Mouse (Mus musculus) adrenal gland, adult (tissue): ENCODE data around the gene Vmn1r183.
A peak's percentile ranks its signal among the peaks of the same experiment; 100 is the strongest.
"Not testable (repeated sequence)": the region's sequence is repeated elsewhere in the genome, so short reads cannot be mapped to it uniquely, and the experiment has no call there.

Experiments used
- DNase-seq, 2 experiments: peaks; one replicate each; pipeline ENCODE4 v3.0.0; 2022 to 2023; ENCODE audit warnings: low spot score in 1 of 2; ENCODE audit not compliant: inconsistent age in 2 of 2

Vmn1r183 gene

DNA sequence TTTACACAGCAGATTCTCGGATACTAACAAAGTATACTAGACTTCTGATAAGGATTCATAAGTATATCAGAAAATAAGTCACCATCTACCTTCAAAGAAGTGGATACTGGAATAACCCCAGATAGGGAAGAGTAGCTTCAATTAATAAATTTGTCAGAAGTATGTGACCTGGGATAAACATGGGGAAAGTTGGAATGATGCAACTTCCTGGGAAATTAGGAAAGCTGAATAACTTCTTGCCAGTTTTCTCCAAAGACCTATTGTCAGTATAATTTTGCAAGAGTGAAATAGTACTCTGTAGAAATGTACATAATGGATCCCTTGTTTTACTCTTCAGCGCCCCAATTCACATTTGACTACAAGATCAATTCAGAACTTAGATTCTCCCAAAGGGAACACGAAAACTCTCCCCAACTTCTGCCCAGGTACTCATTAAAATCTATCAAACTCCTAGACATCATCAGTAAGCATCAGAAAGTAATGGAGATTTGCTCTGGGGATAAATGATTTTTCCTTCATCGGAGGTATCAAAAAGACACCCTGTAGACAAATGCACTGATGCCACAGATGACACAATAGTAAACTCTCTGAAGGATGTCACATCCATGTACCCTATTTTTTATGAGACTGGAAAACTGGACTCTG, at the start of gene Vmn1r183:
Vmn1r183 (plus strand) TSS at position 595 of the 645 bp plus-strand sequence.
- no peak for DNase-seq

DNA sequence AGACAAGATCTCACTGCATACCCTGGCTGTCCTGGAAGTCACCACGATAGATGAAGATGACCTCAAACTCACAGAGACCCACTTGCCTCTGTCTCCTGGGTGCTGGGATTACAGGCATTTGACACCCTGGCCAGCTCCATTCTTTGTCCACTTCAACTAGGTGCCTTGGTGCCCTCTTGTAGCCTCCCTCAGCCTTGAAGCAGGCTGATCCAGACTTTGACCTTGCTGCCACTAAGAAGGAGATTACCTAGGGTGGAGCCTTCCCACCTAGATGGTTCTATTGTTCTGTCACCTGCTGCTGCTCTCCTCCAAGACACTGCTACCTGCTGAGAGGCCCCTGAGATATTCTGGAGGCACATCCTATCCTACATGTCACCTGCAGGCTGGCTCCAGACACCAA, 21.4 kb downstream of the Vmn1r183 start:
- DNase-seq: not testable (repeated sequence)

DNA sequence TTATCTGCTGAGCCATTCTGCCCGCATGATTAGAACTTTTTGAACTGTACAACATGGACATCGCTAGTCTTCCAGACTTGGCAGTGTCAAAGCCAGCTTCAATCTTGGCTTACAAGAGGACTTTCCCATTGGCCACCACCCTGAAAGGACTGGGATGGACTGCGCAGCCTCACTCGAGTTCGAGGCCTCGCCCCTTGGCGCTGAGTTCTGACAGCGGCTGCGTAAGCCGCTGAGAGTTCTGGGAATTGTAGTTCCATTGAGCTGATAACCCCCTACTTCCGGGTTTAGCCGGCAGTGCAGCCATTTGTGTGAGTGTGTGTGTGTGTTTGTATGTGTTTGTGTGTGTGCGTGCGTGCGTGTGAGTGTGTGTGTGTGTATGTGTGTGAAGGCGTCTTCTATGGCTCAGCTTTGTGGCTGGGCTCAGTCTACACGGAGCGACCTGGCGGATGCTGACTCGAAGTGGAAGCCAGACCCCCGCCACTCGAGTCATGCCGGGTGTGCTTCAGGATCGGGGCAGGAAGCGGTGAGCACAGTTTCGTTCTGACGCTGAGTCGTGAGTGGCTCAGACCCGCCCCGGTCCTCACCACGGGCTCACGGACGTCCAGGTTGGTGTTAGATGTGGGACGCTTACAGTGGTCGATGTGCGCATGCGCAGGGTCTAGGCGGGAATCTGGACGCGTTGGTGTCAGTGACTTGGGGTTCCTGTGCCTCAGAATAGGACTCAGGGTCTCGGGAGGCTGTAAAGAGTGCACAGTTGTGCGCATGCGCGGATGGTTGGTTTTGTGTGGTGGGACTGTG, 28.8 kb downstream of the Vmn1r183 start, which contains the start of gene Zfp180:
Zfp180 (plus strand) TSS at position 291 of the 798 bp plus-strand sequence.
- DNase-seq: peak; percentile 96 to 97

DNA sequence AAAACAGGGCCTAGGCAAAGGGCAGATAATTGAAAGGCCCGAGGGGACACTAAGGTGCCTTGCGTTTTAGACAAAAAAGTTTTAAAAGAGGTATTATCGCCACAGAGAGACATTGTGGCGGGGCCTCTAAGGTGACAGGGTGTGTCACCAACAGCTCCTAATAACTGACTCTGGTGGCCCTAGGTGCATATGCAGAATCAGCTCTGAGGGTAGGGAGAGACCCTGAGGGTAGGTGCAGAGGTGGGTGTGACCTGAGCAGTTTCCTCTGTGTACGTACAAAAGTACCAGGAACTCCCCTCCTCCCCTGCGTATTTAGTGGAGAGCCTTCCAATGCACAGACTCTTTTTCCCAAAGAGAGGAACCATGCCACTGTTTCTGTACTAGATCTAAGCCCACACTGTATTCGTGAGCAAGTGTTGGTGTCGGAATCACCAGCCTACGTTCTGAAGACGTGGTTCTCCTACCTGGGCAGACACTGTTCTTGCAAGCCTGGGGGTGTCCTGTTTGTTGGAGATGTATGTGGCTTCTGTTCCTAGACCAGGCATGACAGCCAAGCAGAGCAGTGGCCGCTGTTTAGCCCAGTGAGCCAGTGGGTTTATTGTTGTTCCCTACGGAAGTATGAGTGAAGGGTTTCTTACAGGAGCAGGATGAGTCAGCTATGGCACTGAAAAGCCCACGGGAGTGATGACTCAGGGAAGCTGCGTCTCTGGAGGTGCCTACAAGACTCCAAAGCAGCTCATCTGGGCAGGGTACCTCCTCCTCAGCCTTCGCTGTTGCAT, 29.6 kb downstream of the Vmn1r183 start:
- peak; percentile 35 to 64 for DNase-seq

DNA sequence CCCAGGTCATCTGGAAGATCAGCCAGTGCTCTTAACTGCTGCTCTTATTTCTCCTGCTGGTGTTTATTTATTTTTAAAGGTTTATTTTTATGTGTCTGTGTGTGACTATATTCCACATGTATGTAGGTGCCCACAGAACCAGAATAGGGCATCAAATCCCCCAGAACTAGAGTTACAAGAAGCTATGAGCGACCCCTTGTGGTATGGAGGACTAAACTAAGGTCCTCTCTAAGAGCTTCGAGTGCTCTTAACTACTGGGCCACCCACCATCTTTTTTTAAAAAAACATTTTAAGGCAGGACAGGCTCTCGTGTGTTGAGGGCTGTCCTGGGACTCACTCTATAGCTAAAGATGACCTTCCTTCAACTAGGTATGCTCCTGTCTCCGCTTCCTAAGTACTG, 33.8 kb downstream of the Vmn1r183 start:
- no peak for DNase-seq

DNA sequence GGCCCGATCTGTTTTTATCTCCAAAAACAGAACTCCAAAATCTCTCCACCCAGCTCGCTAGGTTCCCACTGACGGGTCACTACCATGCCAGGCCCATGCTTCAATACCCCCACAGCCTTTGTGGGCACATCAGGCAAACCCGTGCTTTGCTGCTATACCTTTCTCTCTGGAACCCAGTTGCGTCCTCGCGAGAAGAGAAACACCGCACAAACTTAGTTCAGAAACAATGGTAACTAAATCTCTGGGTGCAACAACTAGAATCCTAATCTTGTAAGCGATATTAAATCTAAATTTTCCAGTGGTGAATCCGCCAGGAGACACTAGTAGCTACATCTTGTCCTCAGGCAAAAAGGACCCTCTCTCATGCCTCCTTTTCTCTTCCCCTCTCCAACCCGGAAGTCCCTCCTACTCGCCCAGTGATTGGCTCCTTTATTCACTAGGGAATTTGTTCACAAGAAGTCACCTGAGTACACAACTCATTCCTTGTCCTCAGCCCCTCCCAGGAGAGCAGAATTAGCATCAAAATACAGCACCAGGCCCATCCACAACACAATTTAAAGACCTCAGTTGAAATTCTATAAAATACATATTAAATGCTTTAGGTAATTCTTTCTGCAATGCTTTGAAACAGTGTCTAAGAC, 34.6 kb downstream of the Vmn1r183 start:
- no peak for DNase-seq

DNA sequence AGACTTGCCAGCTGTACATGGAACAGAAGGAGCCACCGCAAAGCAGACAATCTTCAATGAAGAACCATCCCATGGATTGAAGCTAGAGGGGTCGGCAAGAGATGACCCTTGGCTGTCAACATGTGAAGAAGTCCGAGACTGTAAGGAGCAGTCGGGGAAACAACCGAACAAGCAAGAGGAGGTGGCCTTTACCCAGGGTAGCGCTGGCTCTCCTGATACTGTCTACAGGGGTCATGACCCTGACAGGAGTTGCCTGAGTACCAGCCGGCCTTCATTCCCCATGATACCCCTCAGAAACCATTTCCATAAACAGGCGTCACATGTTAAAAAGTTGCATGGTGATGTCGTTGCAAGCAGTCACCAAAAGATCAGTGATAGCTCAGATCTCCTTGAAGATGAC, 51.3 kb downstream of the Vmn1r183 start:
- DNase-seq: no peak

DNA sequence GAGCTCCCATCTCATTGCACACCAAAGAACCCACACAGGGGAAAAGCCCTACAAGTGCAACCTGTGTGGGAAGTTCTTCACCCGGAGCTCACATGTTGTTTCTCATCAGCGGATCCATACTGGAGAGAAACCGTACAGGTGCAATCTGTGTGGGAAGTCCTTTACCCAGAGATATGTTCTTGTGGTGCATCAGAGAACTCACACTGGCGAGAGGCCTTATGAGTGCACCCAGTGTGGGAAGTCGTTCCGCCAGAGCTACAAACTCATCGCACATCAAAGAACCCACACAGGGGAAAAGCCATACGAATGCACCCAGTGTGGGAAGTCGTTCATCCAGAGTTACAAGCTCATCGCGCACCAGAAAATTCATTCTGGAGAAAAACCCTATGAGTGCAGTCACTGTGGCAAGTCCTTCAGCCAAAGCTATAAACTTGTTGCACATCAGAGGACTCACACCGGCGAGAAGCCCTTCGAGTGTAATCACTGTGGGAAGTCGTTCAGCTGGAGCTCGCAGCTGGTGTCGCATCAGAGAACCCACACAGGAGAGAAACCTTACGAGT, 52.2 kb downstream of the Vmn1r183 start:
- DNase-seq: no peak

DNA sequence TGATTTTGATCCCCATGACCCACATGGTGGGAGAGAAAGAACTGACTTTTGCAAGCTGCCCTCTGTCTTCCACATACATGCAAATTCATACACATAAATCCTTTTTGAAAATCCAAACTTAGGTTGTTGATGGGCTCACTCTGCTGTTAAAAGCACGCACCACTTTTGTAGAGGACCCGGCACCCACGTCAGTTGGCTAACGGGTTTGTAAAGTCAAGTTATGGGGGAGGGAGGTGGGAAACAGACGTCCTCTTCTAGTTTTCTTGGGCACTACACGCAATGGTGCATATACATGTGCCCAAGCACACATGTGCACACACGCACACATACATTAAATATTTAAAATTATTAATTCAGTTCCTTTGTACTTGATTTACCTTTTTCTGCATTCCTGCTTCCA, 57.8 kb downstream of the Vmn1r183 start:
- no peak for DNase-seq

DNA sequence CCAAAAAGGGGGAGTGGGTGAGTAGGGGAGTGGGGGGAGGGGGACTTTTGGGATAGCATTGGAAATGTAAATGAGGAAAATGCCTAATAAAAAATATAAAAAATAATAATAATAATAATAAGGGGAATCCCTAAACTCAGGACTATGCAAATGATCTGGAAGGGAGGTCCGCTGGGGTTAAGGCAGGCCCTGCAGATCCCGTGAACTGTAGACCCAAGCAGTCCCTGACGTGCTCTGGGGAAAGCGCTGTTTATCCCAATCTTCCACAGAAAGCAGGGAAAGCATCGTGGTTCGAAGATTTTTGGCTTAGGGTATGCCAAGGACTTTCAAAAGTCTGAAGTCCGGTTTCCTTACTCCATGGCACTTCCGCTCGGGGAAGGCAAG, 58.7 kb downstream of the Vmn1r183 start:
- no peak for DNase-seq

DNA sequence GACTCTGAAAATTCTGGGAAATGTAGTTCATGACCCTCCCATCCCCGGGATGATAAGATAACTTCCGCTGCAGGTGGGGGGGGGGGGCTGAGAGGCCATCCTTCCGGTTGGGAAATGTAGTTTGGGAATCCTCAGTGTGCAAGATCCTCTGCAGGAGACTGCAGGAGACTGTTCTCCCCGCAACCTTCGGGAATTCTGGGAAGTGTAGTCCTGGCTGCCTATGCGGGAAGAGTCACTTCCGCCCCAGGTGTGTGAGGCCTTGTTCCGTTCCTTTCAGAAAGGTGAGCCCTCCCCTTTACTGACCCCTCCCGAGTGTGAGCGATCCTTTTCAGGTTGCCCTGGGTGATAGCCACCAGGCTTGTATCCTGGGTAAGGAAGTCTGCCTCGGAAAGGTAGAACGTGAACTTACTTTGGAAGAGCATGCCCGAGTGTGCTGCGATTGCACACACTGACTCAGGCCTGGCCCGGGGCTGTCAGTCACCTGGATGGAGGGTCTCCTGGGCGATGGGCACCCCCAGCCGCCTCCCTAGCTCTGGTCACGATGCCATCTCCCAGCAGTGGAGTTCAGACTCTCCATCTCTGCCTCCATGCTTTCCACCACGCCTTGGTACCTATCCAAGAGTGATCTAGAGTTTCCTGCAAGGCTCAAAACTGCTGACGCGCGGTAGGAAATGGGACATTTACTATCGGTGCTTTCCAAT, 59.3 kb downstream of the Vmn1r183 start, which contains the start of gene Zfp112:
Zfp112 (plus strand) TSS at position 159 of the 701 bp plus-strand sequence.
- DNase-seq: peak; percentile 88 to 95

DNA sequence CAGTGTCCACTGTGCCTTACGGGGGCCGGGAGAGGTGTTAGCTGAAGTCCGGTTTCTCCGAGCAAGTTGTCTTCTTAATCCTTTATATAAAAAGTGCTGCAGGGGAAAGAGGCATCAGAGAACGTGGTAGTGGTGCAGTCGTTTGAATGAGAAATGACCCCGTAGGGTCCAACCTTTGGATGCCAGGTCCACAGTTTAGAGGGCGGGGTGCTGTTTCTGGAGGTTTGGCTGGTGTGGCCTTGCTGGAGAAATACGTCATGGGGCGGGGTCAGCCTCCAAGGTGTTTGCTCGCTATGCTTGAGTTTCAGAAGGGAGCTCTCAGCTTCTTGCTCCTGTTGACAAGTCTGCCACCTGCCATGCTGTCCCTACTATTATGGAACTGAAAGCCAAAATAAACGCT, 59.9 kb downstream of the Vmn1r183 start:
- peak; percentile 75 to 88 for DNase-seq
